Mouse (Mus musculus) right cerebral cortex, postnatal 14 days (tissue): ENCODE data around the gene Cldn5.
A peak's percentile ranks its signal among the peaks of the same experiment; 100 is the strongest.

Experiments
- DNase-seq: peaks from one replicate; pipeline ENCODE4 v3.0.0; 2022

Gene Cldn5

DNA sequence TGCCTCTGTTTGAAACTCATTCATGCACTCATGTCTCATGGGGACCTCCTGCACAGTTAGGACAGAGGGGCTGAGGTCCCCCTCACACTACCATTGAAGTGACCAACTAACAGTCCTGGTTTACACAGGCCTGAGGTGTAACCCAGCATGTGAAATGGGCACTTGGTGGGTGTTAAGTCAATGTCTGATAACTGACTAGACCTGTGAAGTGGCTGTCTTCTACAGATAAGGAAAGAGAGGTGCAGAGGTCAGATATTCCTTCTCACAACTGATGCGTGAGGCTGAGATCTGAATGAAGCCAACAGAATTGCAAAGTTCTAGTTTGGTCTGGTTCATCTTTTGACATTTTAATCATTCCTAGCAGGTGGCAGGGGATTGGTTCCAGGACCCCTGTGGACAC is 8.8 kb downstream of the Cldn5 start:
- no peak for DNase-seq

DNA sequence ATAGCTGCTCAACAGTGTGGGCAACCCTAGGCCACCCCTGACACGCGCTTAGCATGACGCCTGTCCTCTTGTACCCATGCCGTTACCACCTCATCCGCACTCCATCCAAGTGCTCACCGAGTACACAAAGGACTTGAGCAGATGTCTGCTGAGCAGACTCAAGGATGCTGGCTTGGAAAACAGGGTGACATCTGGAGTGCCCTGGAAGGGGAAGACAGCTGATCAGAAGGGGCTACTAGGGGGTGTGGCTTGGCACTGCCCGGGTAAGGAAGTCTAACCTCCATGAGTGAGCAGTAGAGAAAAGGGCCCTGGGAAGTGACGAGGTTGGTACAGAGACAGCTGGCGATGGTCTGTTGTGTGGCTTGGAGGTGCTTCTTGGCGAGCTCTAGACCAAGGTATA is 10.0 kb downstream of the Cldn5 start:
- no peak for DNase-seq

DNA sequence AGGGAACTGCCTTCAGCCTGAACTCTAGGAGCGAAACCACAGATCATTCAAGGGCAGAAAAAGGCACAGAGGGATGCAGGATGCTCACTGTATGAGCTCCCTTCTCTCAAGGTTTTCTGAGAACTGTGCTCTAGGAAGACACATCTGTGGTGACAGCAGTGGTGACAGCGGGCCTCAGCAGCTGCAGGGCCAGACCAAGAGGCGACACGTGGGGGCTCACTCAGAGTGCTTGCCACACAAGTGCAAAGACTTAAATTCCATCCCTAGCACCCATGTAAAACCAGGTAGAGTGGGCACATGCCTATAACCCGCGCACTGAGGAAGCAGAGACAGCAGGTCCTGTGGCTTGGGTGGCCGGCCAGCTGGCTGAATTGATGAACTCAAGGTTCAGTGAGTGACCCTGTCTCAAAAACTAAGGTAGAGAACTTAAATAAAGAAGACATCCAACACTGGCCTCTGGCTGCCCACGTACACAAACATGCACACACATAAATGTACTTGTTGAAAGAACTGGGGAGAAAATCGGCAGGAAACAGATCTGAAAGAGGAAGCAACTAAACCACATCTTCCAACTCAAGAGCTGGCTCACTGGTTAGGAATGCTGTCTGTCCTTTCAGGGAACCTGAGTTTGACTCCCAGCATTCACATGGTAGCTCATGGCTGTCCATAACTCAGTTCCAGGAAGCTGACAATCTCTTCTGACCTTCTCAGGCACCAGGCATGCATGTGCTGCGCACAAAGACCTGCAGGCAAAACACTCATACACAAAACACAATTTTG is 12.2 kb downstream of the Cldn5 start:
- no peak for DNase-seq

GRCm38 (mm10) chr16:18795223-18795899 is 18.7 kb downstream of the Cldn5 start:
- no peak for DNase-seq

GRCm38 (mm10) chr16:18796645-18797044 is 20.0 kb downstream of the Cldn5 start:
- DNase-seq = no peak

- no peak for DNase-seq
Observed at GRCm38 (mm10) chr16:18798151-18798550, 21.5 kb downstream of the Cldn5 start.

DNA sequence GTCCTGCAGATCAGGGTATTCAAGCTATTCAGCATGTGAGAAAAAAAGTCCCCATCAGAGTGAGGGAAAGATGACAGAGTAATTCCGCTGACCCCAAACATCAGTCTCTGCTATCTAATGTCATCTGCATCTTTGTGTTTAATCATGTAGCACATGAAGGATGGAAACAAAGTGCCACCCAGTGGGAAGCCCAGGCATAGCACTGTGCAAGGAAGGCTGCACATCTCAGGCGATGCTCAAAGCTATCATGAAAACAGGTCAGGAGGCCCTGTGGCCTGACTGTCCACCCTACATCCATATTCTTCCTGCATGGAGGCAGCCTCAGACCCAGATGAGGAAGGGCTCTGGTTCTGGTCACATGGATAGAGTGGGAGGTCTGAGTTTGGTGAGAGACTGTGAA is 22.2 kb downstream of the Cldn5 start:
- peak; percentile 74 for DNase-seq

DNA sequence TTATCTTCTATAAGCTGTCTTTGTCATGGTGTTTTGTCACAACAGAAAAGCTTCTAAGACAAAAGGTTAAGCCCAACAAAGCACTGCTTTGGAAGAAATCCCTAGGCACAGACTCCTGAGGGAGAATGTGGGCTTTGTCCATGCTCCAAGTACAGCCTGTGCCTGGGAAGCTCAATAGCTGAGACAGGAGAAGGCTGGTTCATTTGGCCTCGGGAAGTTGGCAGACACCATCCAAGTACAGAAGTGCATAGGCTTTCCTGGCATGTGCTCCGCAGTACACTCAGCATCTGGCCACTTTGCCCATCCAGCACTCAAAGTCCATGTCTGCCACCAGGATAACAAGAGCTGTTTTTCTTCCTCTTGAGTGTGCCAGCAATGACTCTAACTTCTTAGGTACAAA is 29.1 kb downstream of the Cldn5 start:
- DNase-seq = no peak

DNA sequence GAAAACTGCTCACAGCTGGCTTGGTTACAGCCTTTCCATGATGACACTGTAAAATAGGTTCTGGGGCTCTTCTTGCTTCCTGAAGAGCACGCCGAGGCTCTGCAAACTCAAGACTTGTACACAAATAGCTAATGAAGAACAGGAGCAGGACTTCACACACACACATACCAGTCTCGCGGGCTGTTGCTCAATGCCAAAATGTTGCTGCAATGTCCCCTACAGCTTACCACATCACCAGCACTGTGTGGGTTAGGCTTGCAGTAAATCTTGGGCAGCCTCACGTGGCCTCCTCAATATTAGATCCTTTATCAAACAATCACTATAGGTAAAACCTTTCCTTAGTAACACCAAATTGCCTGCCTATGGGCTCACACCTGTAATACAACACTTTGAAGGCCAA is 32.4 kb downstream of the Cldn5 start:
- no peak for DNase-seq

GRCm38 (mm10) chr16:18811032-18811431 is 34.4 kb downstream of the Cldn5 start:
- no peak for DNase-seq

- peak; percentile 81 for DNase-seq
Observed at GRCm38 (mm10) chr16:18811468-18812384, 35.1 kb downstream of the Cldn5 start, which contains the start of the genes Ufd1 and Cdc45. TSS of gene Ufd1 (plus strand) at chr16:18811779. TSS of gene Cdc45 (minus strand) at chr16:18811987.

GRCm38 (mm10) chr16:18812385-18812910 is 35.8 kb downstream of the Cldn5 start:
- peak; percentile 15 for DNase-seq

- DNase-seq = no peak
Observed at GRCm38 (mm10) chr16:18822356-18822755, 45.7 kb downstream of the Cldn5 start.

- DNase-seq = no peak
Observed at GRCm38 (mm10) chr16:18822925-18823324, 46.3 kb downstream of the Cldn5 start.
